Mouse (Mus musculus): ENCODE data around the gene Sbf2.

The Sbf2 gene

GRCm38 (mm10) chr7:110272434-110272833 lies 342.3 kb downstream of the Sbf2 start:
- DNase-seq (ENCODE audit: low read depth) = no peak

- DNase-seq (ENCODE audit: low read depth) = no peak
These were observed 342.9 kb downstream of the Sbf2 start for GRCm38 (mm10) chr7:110271814-110272213.

GRCm38 (mm10) chr7:110270455-110270854 lies 344.3 kb downstream of the Sbf2 start:
- no peak for DNase-seq (ENCODE audit: low read depth)

GRCm38 (mm10) chr7:110269777-110270176 lies 344.9 kb downstream of the Sbf2 start:
- DNase-seq (ENCODE audit: low read depth) = no peak

GRCm38 (mm10) chr7:110268511-110268910 lies 346.2 kb downstream of the Sbf2 start:
- DNase-seq (ENCODE audit: low read depth) = no peak

GRCm38 (mm10) chr7:110267994-110268393 lies 346.7 kb downstream of the Sbf2 start:
- no peak for DNase-seq (ENCODE audit: low read depth)

- DNase-seq (ENCODE audit: low read depth) = no peak
These were observed 347.7 kb downstream of the Sbf2 start for GRCm38 (mm10) chr7:110267014-110267413.

GRCm38 (mm10) chr7:110265796-110266195 lies 348.9 kb downstream of the Sbf2 start:
- peak; percentile 80 for DNase-seq (ENCODE audit: low read depth)

- DNase-seq (ENCODE audit: low read depth) = no peak
These were observed 351.2 kb downstream of the Sbf2 start for GRCm38 (mm10) chr7:110263474-110263873.

- DNase-seq (ENCODE audit: low read depth) = no peak
These were observed 352.1 kb downstream of the Sbf2 start for GRCm38 (mm10) chr7:110262661-110263060.

- no peak for DNase-seq (ENCODE audit: low read depth)
These were observed 352.9 kb downstream of the Sbf2 start for GRCm38 (mm10) chr7:110261807-110262206.

- no peak for DNase-seq (ENCODE audit: low read depth)
These were observed 354.6 kb downstream of the Sbf2 start for GRCm38 (mm10) chr7:110259966-110260711.

- no peak for DNase-seq (ENCODE audit: low read depth)
These were observed 356.3 kb downstream of the Sbf2 start for GRCm38 (mm10) chr7:110258196-110258950.
